Mouse (Mus musculus): ENCODE results near the gene Tex261.
A peak's percentile ranks its signal among the peaks of the same experiment; 100 is the strongest.

Gene Tex261

DNA sequence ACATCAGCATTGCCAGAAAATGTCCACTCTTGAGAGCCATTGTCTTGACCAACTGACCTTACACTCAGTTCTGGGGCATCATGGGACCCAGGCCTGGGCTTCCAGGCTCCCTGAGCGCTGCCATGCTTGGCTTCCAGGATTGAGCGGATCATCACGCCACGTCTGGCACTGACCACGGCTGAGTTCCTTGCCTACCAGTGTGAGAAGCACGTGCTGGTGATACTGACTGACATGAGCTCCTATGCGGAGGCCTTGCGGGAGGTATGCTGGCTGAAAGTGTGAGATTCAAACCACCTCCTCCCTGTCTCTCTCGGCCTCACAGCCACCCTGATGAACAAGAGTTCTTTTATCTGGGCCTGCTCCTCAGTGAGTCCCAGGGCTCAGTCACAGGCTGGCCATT is 19.6 kb downstream of the Tex261 start:
- DNase-seq: no peak

DNA sequence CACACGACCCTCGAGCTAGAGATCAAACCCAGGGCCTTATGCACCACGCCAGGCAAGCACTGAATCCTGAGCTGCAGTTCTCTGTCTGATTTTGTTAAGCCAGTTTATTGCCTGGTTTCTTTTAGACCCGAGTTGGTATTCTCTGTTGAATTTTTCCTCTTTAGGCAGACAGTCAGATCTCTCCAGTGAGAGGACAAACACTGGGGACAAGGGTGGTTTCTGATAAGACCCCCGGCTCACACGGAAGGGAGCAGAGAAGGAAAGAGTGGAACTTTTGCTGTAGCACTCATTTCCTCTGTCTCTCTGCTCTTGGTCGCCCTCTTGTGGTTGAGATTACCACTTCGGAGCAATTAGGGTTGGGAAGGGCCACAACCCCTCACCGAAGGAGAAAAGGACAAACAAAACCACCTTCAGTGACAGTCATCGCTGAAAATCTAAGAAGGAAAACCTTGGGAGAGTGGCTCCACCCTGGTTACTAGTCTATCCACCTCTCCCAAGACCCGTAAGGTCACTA is 25.4 kb downstream of the Tex261 start:
- peak; percentile 61 for DNase-seq

GRCm38 (mm10) chr6:83749286-83749685 is 26.3 kb downstream of the Tex261 start:
- no peak for DNase-seq

- DNase-seq: no peak
Measured at GRCm38 (mm10) chr6:83745466-83745865, 30.1 kb downstream of the Tex261 start.

- DNase-seq: no peak
Measured at GRCm38 (mm10) chr6:83744557-83744956, 31.1 kb downstream of the Tex261 start.

DNA sequence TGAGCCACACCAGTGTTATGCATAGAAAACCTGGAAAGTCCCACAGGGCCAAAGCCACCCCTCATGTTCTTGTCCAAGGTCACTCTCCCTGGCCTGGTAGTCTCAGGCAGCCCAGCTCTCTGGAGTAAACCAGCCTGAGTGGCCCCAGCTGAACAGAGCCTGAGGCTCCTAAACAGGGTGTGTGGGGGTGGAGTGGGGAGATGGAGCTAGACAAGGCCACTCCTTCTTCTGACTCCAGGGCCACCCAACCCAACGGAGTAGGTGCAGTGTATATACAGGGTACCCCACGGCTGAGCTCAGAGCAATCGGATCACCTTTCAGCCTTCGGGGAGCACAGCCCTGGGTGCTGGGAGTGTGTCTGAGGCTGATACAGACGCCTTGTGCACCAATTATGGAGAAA is 31.5 kb downstream of the Tex261 start:
- DNase-seq: no peak

- no peak for DNase-seq
Measured at GRCm38 (mm10) chr6:83743212-83743611, 32.4 kb downstream of the Tex261 start.

GRCm38 (mm10) chr6:83742761-83743160 is 32.9 kb downstream of the Tex261 start, which contains the start of gene Atp6v1b1:
TSS of gene Atp6v1b1 (plus strand) at chr6:83742990.
- DNase-seq: no peak

DNA sequence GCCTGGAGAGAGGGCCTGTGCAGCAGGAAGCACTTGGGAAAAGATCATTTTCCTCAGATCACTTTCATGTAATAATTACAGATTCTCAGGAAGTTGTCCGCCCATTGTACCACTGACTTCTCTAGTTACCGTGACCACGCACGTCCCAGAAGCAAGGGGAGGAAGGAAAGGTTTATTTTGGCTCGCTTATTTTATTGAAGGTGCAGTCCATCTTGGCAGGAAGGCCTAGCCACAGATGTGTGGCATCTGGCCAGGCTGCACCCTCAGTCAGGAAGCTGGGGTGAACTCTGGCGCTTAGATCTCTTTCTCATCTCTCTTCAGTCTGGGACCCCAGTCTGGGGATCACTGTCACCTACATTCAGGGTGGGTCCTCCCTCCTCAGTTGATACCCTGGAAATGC is 37.0 kb downstream of the Tex261 start:
- DNase-seq: no peak

DNA sequence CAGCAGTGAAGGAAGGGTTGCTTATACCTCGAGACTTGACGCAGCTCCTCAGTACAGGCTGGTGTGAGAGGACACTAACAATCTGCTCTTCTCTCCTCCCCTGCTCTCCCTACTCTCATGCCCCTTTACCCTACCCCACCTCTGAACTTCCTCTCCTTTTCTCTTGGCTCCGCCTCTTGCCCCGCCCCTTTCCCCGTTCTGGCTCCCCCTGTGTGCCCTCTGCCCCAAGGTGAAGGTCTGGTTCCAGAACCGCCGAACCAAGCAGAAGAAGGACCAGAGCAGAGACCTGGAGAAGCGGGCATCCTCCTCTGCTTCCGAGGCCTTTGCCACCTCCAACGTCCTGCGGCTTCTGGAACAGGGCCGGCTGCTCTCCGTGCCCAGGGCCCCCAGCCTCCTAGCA is 38.3 kb downstream of the Tex261 start:
- no peak for DNase-seq

DNA sequence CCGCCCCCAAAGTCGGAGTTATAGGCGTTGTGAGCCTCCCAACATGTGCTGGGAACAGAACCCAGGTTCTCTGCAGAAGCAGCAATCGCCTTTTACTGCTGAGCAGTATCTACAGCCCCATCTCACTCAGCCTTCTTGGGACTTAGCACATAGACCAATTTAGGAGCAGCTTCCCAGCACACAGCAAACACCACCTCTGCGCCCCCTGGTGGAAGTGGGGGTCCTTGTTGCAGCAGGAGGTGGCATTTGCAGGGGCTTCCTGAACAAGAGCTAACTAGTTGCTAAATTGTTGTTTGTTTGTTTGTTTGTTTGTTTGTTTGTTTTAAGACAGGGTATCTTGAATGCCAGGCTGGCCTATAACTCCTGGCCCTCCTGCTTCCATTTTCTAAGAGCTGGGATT is 44.5 kb downstream of the Tex261 start:
- peak; percentile 71 for DNase-seq

DNA sequence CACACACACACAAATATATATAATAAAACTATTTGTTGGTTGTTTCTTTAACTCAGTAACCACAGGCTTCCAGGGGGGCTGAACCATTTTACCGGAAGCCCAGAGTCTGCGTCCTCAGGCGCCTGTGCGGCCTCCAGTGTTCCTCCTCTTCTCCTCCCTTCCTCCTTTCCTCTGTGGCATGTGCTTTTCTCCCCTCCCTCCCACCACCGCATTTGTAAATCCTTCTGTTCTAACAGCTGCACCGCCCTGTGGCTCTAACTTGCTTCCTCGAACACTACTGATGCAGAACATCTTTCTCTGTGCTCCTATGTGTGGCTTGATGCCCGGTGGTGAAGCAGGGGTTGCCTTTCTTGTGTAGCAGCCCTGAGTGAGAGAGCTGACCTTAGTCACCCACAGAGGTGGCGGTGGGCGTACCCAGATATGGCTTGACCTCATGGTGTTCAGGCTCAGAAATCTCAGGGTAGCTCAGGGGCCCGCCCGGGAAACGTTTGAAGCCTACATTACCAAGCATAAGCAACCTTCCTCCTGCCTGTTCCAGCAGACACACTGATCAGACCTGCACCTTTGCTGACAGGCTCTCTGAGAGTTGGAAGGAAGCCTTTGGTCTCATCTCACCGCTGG is 46.2 kb downstream of the Tex261 start:
- DNase-seq: no peak

- DNase-seq: peak; percentile 40
Measured at GRCm38 (mm10) chr6:83728488-83728887, 47.1 kb downstream of the Tex261 start.

DNA sequence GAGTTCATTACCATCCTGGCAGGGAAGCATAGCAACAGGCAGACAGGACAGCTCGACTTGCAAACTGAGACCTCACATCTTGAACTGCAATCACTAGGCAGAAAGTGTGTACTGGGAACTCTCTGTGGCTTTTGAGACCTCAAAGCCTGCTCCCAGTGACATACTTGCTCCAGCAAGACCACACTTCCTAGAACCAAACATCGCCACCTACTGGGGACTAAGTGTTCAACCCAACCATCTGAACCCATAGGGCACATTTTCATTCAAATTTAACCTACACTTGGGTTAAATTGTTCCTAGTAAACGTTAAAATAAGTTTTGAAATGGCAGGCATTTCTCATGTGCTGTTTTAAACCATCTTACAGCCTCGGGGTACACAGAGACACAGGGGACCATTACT is 48.4 kb downstream of the Tex261 start:
- no peak for DNase-seq

GRCm38 (mm10) chr6:83722526-83722925 is 53.1 kb downstream of the Tex261 start:
- no peak for DNase-seq
